Mouse (Mus musculus): ENCODE measurements around the gene Rnf220.

Rnf220 gene

DNA sequence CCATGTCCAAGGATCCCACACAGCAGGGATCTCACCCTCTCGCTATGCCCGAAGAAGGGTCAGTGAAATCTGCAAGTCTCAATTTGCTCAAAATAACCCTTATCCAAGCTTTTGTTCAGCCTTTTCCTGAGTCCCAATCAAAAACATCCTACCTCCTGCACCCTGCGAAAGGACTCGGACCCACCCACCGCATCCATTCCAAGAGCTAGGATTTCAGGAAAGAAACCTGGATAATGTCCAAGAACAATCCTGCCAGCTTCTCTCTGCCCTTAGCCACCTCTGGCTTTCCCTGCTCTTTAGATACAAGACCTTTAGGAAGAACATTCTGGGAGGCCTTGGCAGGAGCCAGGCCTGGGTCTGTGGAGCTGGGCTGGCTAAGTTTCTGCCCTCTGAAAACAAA lies 144.8 kb downstream of the Rnf220 start:
- no peak for DNase-seq (ENCODE audit: extremely low read depth, insufficient read length, low spot score)

- DNase-seq (ENCODE audit: extremely low read depth, insufficient read length, low spot score): no peak
Observed at GRCm38 (mm10) chr4:117350139-117350693, 146.6 kb downstream of the Rnf220 start.

GRCm38 (mm10) chr4:117349327-117349726 lies 147.5 kb downstream of the Rnf220 start:
- DNase-seq (ENCODE audit: extremely low read depth, insufficient read length, low spot score): no peak

- DNase-seq (ENCODE audit: extremely low read depth, insufficient read length, low spot score): no peak
Observed at GRCm38 (mm10) chr4:117346025-117346424, 150.8 kb downstream of the Rnf220 start.

GRCm38 (mm10) chr4:117343385-117343784 lies 153.5 kb downstream of the Rnf220 start:
- no peak for DNase-seq (ENCODE audit: extremely low read depth, insufficient read length, low spot score)

GRCm38 (mm10) chr4:117342751-117343150 lies 154.1 kb downstream of the Rnf220 start:
- DNase-seq (ENCODE audit: extremely low read depth, insufficient read length, low spot score): no peak

- no peak for DNase-seq (ENCODE audit: extremely low read depth, insufficient read length, low spot score)
Observed at GRCm38 (mm10) chr4:117341282-117341681, 155.6 kb downstream of the Rnf220 start.

- no peak for DNase-seq (ENCODE audit: extremely low read depth, insufficient read length, low spot score)
Observed at GRCm38 (mm10) chr4:117339796-117340195, 157.1 kb downstream of the Rnf220 start.

DNA sequence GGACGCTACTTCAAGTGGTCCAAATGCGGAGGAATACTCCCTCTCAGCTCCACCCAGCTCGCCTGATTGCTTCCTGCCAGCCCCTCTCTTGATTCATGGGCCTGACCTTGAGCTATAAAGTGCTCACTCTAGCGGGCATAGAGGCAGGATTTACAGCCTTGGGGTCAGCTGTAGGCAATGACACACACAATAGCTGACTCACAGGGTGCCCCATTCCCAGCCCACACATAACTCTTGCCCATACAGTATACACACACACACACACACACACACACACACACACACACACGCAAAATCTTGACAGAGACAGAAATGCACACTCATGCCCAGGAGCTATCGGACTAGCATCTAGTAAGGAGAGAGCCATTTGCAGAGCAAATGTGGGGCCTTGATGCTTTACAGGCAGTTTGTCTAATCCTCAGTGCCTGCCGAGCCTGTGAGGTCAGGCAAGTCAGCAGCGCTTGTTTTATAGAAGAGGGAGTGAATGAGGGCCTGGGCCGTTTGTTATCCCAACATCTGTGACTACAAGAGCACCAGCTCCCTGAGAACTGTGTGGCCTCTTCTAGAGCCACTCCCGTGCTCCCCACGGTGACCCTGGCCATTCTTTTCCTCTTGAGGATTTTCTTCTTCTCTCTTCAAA lies 165.9 kb downstream of the Rnf220 start:
- DNase-seq (ENCODE audit: extremely low read depth, insufficient read length, low spot score): no peak

DNA sequence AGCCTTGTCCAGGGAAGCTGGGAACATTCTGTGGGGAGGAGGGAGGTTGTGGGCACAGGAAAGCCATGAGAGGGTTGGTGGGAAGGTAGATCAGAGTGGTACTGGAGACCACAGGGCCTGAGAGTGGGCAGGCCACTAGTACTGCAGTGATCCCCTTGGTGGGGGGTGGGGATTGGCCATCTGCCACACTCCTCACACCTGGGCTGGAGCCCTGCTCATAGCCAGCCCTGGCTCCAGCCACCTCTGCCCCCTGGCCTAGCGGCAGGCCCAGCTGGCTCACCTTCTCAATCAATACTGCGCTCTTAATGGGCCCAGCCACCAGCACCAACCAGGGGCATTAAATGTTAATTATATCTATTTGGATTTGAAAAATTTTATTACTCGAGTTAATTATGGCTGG lies 166.7 kb downstream of the Rnf220 start:
- no peak for DNase-seq (ENCODE audit: extremely low read depth, insufficient read length, low spot score)

DNA sequence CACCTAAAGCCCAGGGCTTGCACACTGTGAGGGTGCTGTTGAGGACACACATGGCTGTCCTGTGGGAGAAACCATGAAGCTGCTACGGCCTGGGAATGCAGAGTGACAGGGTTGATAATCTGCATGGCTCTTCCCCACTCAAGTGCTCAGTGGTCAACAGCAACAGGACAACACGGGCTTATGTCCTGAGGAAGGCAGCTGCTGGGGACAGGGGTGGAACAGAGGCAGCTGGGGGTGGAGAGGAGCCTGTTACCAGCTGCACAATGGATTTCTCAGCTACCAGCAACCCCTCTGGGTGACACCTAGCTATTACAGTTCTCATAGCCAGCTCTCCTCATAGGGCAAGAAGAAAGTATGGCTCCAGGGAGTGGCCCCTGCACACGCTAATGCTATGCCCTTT lies 169.9 kb downstream of the Rnf220 start:
- no peak for DNase-seq (ENCODE audit: extremely low read depth, insufficient read length, low spot score)

- no peak for DNase-seq (ENCODE audit: extremely low read depth, insufficient read length, low spot score)
Observed at GRCm38 (mm10) chr4:117325076-117325475, 171.8 kb downstream of the Rnf220 start.

DNA sequence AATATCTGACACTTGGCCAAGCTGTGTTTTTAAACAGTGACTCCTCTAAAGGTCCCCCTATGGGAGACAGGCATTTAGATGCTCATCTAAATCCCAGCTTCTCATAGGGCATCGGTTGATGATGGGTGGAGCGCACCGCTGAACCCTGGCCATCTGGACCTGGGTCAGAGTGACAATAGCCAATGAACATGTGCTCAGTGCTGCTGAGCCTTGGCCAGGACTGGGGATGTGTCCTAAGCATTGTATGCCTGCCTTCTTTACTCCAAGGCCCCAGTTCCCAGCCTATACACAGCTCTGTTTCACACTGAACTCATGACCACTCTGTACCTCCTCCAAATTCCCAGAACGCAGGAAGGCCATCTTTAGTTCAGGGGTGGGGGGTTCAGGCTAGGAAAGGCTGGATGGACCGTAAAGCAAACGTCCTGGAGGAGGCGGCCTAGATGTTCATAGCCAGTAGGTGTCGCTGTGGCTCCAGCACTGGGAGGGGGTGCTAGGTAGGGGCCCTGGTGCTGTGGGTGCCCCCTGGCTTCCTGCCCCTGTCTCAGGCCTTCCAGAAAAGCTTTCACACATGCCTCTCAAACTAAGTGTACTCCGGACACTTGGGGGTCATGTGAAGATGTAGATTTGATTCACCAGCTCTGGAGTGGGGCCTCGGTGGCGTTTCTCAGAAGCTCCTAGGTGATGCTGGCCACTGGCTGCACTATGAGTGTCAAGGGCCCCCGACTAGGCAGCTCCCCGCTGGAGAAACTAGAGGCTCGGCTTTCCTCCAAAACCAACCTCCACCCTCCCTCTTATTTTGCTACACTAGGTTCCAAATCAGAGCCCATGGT lies 173.1 kb downstream of the Rnf220 start:
- no peak for DNase-seq (ENCODE audit: extremely low read depth, insufficient read length, low spot score)

GRCm38 (mm10) chr4:117321011-117321410 lies 175.8 kb downstream of the Rnf220 start:
- DNase-seq (ENCODE audit: extremely low read depth, insufficient read length, low spot score): no peak

GRCm38 (mm10) chr4:117318508-117318907 lies 178.3 kb downstream of the Rnf220 start:
- no peak for DNase-seq (ENCODE audit: extremely low read depth, insufficient read length, low spot score)

DNA sequence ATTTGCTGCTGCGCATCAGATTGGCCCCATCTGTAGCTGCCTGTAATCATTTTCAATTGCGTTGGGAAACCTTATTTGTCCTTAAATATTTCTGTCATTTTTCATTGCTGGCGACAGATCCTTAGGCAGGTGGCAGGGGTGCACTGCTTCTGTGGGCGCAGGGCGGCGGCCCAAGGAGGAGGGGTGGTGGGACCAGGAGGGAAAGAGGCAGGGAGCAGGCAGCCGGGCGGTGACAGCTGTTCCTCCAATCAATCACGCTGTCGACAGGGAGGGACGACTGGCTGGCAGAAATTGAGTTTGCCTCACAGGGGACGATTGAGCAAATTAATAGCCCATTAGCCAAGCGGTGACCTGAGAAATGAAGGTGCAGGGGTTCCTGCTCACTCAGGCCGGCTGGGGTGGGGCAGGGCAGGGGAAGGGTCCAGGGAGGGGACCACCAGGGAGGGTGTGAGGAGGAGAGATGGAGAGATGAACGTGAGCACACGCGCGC lies 179.1 kb downstream of the Rnf220 start:
- DNase-seq (ENCODE audit: extremely low read depth, insufficient read length, low spot score): no peak

DNA sequence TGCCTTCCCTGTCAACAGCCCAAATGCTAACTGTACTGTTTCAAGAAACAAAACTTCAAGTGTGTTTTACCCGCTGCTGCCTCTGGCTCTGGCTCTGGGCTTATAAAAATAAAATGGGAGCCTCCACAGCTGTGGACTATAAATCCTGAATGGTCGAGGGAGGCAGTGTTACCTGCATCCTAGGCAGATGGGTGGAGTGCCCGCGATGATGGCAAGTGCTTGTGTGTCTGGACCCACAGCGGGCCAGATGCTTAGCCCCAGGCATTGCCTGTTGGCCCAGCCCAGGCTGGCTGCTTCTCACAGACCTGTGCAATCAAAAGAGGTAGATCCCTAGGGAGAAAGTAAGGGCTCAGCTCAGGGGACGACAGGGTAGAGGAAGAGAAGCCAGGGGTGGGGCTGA lies 180.1 kb downstream of the Rnf220 start:
- DNase-seq (ENCODE audit: extremely low read depth, insufficient read length, low spot score): no peak

DNA sequence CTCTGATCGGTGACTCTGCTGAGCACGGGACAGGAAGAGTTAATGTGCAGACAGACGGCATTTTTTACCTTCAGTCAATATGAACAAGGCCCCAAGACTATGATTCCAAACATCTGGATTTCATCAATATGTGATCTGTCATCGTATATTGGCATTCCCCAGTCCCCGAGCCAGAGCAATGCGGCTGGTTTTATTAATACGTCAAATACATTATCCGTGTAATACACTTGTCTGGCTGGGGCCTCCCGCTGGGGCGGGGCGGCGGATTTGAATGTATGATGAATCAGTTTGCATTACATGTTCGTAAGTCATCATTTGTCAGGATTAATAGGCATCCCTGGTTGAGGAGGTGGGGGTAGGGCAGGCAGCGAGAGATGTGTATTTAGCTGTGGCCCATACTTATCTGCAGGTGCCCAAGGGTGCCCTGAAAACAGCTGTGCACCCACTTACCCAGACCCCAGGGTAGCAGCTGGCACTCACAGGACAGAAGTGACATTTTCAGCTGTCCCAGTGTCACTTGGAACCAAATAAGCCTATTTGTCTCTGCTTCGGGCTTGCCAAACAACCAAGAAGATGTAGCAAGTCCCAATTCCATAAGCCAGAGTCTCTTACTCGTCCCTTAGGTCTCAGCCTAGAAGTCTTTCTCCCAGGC lies 181.9 kb downstream of the Rnf220 start:
- DNase-seq (ENCODE audit: extremely low read depth, insufficient read length, low spot score): no peak

DNA sequence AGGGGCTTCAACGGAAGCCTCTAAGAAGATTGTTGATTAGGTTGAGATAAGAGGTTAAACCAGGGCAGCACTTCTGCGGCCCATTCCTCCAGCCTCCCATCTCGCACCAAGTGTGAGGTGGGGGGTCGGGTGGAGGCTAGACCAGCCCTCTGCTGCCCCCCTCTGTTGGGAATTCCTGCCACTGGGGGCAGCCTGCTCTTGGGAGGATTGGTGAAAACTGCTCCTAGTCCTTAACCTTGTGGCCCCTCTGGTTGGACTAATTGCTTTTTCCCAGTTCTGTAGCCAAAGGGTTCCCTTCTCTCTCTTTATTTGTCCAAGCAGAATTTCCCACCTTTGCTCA lies 183.8 kb downstream of the Rnf220 start:
- DNase-seq (ENCODE audit: extremely low read depth, insufficient read length, low spot score): no peak

DNA sequence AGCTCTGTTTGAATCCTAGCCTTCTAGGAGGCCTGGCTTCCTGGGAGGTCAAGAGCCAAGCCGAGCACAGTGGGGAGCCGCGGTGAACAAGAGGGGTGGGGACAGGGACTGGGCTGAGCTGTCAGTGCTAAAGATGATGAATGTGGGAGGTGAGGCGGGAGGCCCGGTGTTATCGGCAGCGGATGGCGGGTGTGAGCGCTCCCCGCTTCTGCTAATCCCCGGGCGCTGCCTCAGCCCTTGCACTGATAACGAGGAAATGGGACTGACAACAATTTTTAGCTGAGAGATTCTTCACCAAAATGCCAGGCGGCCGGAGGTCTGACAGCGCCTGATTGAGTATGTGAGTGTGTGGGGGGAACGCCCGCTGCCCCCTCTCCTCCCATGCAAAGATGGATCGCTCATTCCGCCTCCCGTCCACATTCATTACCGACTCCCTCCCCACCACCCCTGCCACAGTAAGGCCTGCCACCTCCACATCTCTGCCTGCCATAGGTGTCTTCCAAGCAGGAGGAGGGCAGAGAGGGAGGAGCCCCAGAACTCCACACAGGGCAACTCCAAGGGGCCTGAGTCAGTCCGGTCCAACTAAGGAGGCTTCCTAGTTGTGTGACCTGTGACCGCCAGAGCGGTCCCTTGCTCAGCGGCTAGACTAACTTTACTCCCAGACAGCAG lies 184.3 kb downstream of the Rnf220 start:
- DNase-seq (ENCODE audit: extremely low read depth, insufficient read length, low spot score): no peak

DNA sequence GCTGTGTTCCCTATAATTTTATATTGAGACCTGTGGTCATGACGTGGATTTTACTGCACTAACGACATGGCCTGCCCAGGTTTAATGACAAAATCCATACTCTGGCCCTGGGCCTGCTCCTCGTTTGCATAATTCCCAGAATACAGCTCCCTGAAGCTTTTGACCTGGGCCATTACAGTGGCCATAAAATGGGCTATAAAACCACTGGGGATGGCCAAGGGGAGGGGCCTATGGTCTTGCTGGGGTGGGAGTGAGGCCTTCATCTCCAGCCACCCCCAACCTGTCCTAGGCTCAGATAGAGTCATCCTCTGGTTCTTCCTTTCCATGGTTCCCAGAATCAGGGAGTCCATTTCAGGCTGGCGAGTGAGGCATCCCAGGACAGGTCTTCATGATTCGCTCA lies 185.0 kb downstream of the Rnf220 start:
- DNase-seq (ENCODE audit: extremely low read depth, insufficient read length, low spot score): no peak

Data from 3134 (cell line).